Mouse (Mus musculus): ENCODE results near the gene Gpx2. TPM values are rescaled to one million over a fixed set of nuclear protein-coding genes. Genes with fewer than 3 reads are reported as not detected.

Gene Gpx2
- total and polyA plus RNA-seq, 3 experiments: not detected

GRCm38 (mm10) chr12:76811006-76811405, 15.7 kb upstream of the Gpx2 start:
- Histone ChIP-seq H3K4me3 (ENCODE audit: control insufficient read depth in 1 of 2, insufficient read depth in 1 of 2, low read depth in 2 of 2, low read length in 2 of 2) (no peak overlapping the region), H3K9me3 (replicated peaks; ENCODE audit: insufficient read depth, low read length) (no peaks in the 10 kb centered on the region), H3K4me1 (ENCODE audit: control insufficient read depth in 1 of 2, insufficient read depth in 2 of 2, low read length in 2 of 2) (no peaks in the 10 kb centered on the region), H3K27me3 (ENCODE audit: control insufficient read depth in 1 of 2, insufficient read depth in 2 of 2, low read length in 2 of 2) (no peaks in the 10 kb centered on the region), H3K79me2 (ENCODE audit: control insufficient read depth, insufficient read depth, low read length, poor library complexity) (no peaks in the 10 kb centered on the region), H3K9ac (ENCODE audit: control insufficient read depth, low read depth, low read length, poor library complexity, severe bottlenecking) (no peak overlapping the region), H3K27ac (ENCODE audit: control insufficient read depth, low read depth, low read length) (no peak overlapping the region), H3K36me3 (ENCODE audit: control insufficient read depth in 1 of 2, insufficient read depth in 2 of 2, low read length in 2 of 2) (no peaks in the 10 kb centered on the region)
- no peak for TF ChIP-seq ZC3H11A (IDR thresholded peaks at IDR 0.05; ENCODE audit: low read depth, low read length)
- no peak for TF ChIP-seq POLR2AphosphoS5 (IDR thresholded peaks at IDR 0.05; ENCODE audit: borderline replicate concordance, low read depth, low read length)
- no peak for TF ChIP-seq BHLHE40 (IDR thresholded peaks at IDR 0.05; ENCODE audit: borderline replicate concordance, low read depth, low read length)
- no peak for DNase-seq (ENCODE audit: low read depth, low spot score)

GRCm38 (mm10) chr12:76810491-76810890, 15.1 kb upstream of the Gpx2 start:
- H3K27me3 ChIP-seq (ENCODE audit: control insufficient read depth in 1 of 2, insufficient read depth in 2 of 2, low read length in 2 of 2): no peaks in the 10 kb centered on the region
- H3K9me3 ChIP-seq (replicated peaks; ENCODE audit: insufficient read depth, low read length): no peaks in the 10 kb centered on the region
- H3K9ac ChIP-seq (ENCODE audit: control insufficient read depth, low read depth, low read length, poor library complexity, severe bottlenecking): no peak overlapping the region
- H3K36me3 ChIP-seq (ENCODE audit: control insufficient read depth in 1 of 2, insufficient read depth in 2 of 2, low read length in 2 of 2): no peaks in the 10 kb centered on the region
- H3K27ac ChIP-seq (ENCODE audit: control insufficient read depth, low read depth, low read length): no peak overlapping the region
- no peaks in the 10 kb centered on the region for H3K4me1 ChIP-seq (ENCODE audit: control insufficient read depth in 1 of 2, insufficient read depth in 2 of 2, low read length in 2 of 2)
- H3K79me2 ChIP-seq (ENCODE audit: control insufficient read depth, insufficient read depth, low read length, poor library complexity): no peaks in the 10 kb centered on the region
- no peak for TF ChIP-seq MAFK (IDR thresholded peaks at IDR 0.05; ENCODE audit: borderline replicate concordance, low read depth, low read length)
- TF ChIP-seq CTCF (IDR thresholded peaks at IDR 0.05 in 2 of 3, conservative IDR thresholded peaks at IDR 0.05 in 1 of 3; ENCODE audit: control insufficient read depth in 1 of 3, insufficient read depth in 1 of 3, low read depth in 2 of 3, low read length in 3 of 3, poor library complexity in 1 of 3, severe bottlenecking in 1 of 3): no peak
- TF ChIP-seq NRF1 (IDR thresholded peaks at IDR 0.05; ENCODE audit: insufficient read depth, low read depth, low read length, poor library complexity, severe bottlenecking): no peak
- TF ChIP-seq ZNF384 (IDR thresholded peaks at IDR 0.05; ENCODE audit: low read depth, low read length): no peak
- TF ChIP-seq TBP (IDR thresholded peaks at IDR 0.05; ENCODE audit: low read depth, low read length): no peak
- TF ChIP-seq GABPA (IDR thresholded peaks at IDR 0.05; ENCODE audit: low read depth, low read length): no peak
- no peak for TF ChIP-seq GATA1 (IDR thresholded peaks at IDR 0.05; ENCODE audit: low read depth, low read length)
- TF ChIP-seq ZMIZ1 (IDR thresholded peaks at IDR 0.05; ENCODE audit: low read depth, low read length): no peak
- TF ChIP-seq MEF2A (IDR thresholded peaks at IDR 0.05; ENCODE audit: extremely low read depth, insufficient replicate concordance, low read depth, low read length, poor library complexity, severe bottlenecking): no peak
- no peak overlapping the region for H3K4me3 ChIP-seq (ENCODE audit: control insufficient read depth in 1 of 2, insufficient read depth in 1 of 2, low read depth in 2 of 2, low read length in 2 of 2)
- no peak for DNase-seq (ENCODE audit: low read depth, low spot score)

GRCm38 (mm10) chr12:76807796-76808195, 12.4 kb upstream of the Gpx2 start:
- H3K79me2 ChIP-seq (ENCODE audit: control insufficient read depth, insufficient read depth, low read length, poor library complexity): no peaks in the 10 kb centered on the region
- no peak overlapping the region for H3K4me3 ChIP-seq (ENCODE audit: control insufficient read depth in 1 of 2, insufficient read depth in 1 of 2, low read depth in 2 of 2, low read length in 2 of 2)
- H3K36me3 ChIP-seq (ENCODE audit: control insufficient read depth in 1 of 2, insufficient read depth in 2 of 2, low read length in 2 of 2): no peaks in the 10 kb centered on the region
- TF ChIP-seq USF1 (IDR thresholded peaks at IDR 0.05; ENCODE audit: low read depth, low read length) (no peak), ZC3H11A (IDR thresholded peaks at IDR 0.05; ENCODE audit: low read depth, low read length) (no peak), MEF2A (IDR thresholded peaks at IDR 0.05; ENCODE audit: extremely low read depth, insufficient replicate concordance, low read depth, low read length, poor library complexity, severe bottlenecking) (no peak), KAT2A (conservative IDR thresholded peaks at IDR 0.05; ENCODE audit: low read depth, low read length) (no peak), USF2 (IDR thresholded peaks at IDR 0.05; ENCODE audit: borderline replicate concordance in 1 of 2, insufficient read depth in 1 of 2, low read depth in 1 of 2, low read length in 2 of 2) (no peak), MAX (IDR thresholded peaks at IDR 0.05; ENCODE audit: low read length) (no peak), MXI1 (IDR thresholded peaks at IDR 0.05; ENCODE audit: low read depth, low read length) (no peak), MAZ (IDR thresholded peaks at IDR 0.05; ENCODE audit: low read depth, low read length) (no peak), RCOR1 (IDR thresholded peaks at IDR 0.05; ENCODE audit: low read depth, low read length) (no peak), NELFE (IDR thresholded peaks at IDR 0.05; ENCODE audit: low read depth, low read length) (no peak), SMC3 (IDR thresholded peaks at IDR 0.05; ENCODE audit: low read depth, low read length) (no peak), EP300 (IDR thresholded peaks at IDR 0.05; ENCODE audit: low read depth in 1 of 2, low read length in 2 of 2) (no peak), TCF12 (IDR thresholded peaks at IDR 0.05; ENCODE audit: low read depth, low read length) (no peak), TAL1 (IDR thresholded peaks at IDR 0.05; ENCODE audit: low read length) (no peak), JUND (IDR thresholded peaks at IDR 0.05; ENCODE audit: low read depth, low read length) (no peak), GABPA (IDR thresholded peaks at IDR 0.05; ENCODE audit: low read depth, low read length) (no peak), ZMIZ1 (IDR thresholded peaks at IDR 0.05; ENCODE audit: low read depth, low read length) (no peak), POLR2A (IDR thresholded peaks at IDR 0.05; ENCODE audit: control insufficient read depth in 1 of 2, insufficient read depth in 1 of 2, low read depth in 1 of 2, low read length in 2 of 2, poor library complexity in 1 of 2) (no peak)
- no peak for DNase-seq (ENCODE audit: low read depth, low spot score)
- H3K27ac ChIP-seq (ENCODE audit: control insufficient read depth, low read depth, low read length): no peak overlapping the region
- no peaks in the 10 kb centered on the region for H3K27me3 ChIP-seq (ENCODE audit: control insufficient read depth in 1 of 2, insufficient read depth in 2 of 2, low read length in 2 of 2)
- no peaks in the 10 kb centered on the region for H3K4me1 ChIP-seq (ENCODE audit: control insufficient read depth in 1 of 2, insufficient read depth in 2 of 2, low read length in 2 of 2)
- no peak overlapping the region for H3K9ac ChIP-seq (ENCODE audit: control insufficient read depth, low read depth, low read length, poor library complexity, severe bottlenecking)
- no peaks in the 10 kb centered on the region for H3K9me3 ChIP-seq (replicated peaks; ENCODE audit: insufficient read depth, low read length)

All from MEL (cell line).